Mouse (Mus musculus) E14TG2a.4 (cell line): ENCODE data around the gene Sema6c.

Experiments
- H3K27me3 ChIP-seq: 2 replicates; pipeline ENCODE4 v1.6.1; 2014; ENCODE audit warnings: low read length, control low read depth; ENCODE audit not compliant: insufficient read depth
- H3K36me3 ChIP-seq: 2 replicates; pipeline ENCODE4 v1.6.1; 2014; ENCODE audit warnings: low read length, control low read depth; ENCODE audit not compliant: insufficient read depth
- H3K4me1 ChIP-seq: replicated peaks from 2 replicates; pipeline ENCODE4 v1.6.1; 2014; ENCODE audit warnings: low read depth, low read length, control low read depth
- H3K4me3 ChIP-seq: replicated peaks from 2 replicates; pipeline ENCODE4 v1.5.1; 2014; ENCODE audit warnings: mild to moderate bottlenecking, low read length
- H3K9me3 ChIP-seq: 2 replicates; pipeline ENCODE4 v1.6.1; 2014; ENCODE audit warnings: low read length, control low read depth
- CTCF ChIP-seq: conservative IDR thresholded peaks from 2 replicates; pipeline ENCODE4 v1.5.1; 2014; ENCODE audit warnings: low read length
- NANOG ChIP-seq: IDR thresholded peaks from 2 replicates; pipeline ENCODE4 v1.6.1; 2014; ENCODE audit warnings: borderline replicate concordance, low read length, mixed read lengths
- POU5F1 ChIP-seq: IDR thresholded peaks from 2 replicates; pipeline ENCODE4 v1.6.1; 2014; ENCODE audit warnings: low read length, borderline replicate concordance

Gene Sema6c

GRCm38 (mm10) chr3:95140289-95140595, 20.0 kb upstream of the Sema6c start:
- peaks cover 53% of the 10 kb centered on the region for H3K4me1 ChIP-seq
- H3K4me3 ChIP-seq = peak overlapping the region; percentile 62
- TF ChIP-seq NANOG (no peak), CTCF (no peak), POU5F1 (no peak)
- H3K27me3 ChIP-seq = peaks cover 28% of the 10 kb centered on the region
- H3K9me3 ChIP-seq = no peaks in the 10 kb centered on the region
- H3K36me3 ChIP-seq = no peaks in the 10 kb centered on the region

GRCm38 (mm10) chr3:95140795-95141194, 19.5 kb upstream of the Sema6c start:
- peaks cover 48% of the 10 kb centered on the region for H3K4me1 ChIP-seq
- H3K9me3 ChIP-seq = no peaks in the 10 kb centered on the region
- H3K27me3 ChIP-seq = peaks cover 28% of the 10 kb centered on the region
- TF ChIP-seq POU5F1 = no peak
- TF ChIP-seq CTCF = no peak
- no peak for TF ChIP-seq NANOG
- H3K36me3 ChIP-seq = no peaks in the 10 kb centered on the region
- H3K4me3 ChIP-seq = peak overlapping the region; percentile 62

DNA sequence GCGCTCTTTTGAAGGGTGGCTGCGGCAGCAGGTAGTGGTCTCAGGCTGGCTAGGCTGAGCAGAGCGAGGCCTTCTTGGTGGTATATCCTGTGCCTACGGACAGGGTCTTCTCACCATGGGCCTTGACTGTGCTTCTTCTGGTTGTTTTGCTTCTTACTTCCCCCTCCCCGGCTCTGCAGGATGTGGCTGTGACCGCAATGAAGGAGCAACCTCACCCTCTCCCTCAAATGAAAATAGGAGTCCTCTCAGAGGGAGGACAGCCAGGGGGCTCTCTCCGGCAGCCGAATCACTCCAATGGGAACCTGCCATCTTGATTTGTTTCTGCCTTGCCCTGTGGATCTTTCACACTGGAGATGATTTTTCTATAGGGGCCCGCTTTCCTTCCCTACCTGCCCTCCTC, 18.8 kb upstream of the Sema6c start:
- H3K4me1 ChIP-seq = peaks cover 42% of the 10 kb centered on the region
- no peaks in the 10 kb centered on the region for H3K36me3 ChIP-seq
- H3K27me3 ChIP-seq = peaks cover 28% of the 10 kb centered on the region
- no peak for TF ChIP-seq CTCF
- no peak for TF ChIP-seq NANOG
- TF ChIP-seq POU5F1 = no peak
- H3K4me3 ChIP-seq = no peak overlapping the region
- H3K9me3 ChIP-seq = no peaks in the 10 kb centered on the region

DNA sequence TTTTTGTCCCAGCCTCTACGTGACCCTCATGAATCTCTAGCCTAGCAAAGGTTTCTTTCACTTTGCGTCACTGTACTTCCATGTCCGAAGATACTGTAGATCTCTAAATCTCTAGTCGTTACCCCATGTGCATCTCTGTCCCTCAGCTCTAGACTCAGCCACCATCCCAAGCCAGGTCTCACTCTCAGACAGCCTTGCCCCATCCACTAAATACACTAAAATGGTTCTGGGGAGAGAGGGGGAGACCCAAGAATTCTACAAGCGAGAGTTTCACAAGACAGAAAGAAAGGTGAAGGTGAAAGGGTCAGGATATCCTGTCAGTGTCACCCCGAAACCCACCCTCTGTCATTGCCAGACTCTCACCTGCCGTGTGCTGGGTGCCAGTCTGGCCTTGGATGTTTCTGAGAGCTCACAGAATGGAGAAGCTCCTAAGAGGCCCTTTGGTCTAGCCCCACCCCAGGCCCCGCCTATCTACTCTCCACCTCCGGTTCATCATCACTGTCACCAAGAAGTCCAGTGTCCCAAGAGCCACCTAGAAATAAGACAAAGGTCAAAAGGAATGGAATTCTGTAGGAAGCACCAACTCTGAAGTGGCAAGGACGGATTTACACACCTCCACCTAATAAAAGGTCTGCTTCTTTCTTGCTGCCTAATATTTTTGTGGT, 18.2 kb upstream of the Sema6c start, which contains the start of gene Tnfaip8l2:
Gene Tnfaip8l2 (minus strand): TSS at position 409 of the 665 bp plus-strand sequence.
- Histone ChIP-seq H3K9me3 (no peaks in the 10 kb centered on the region), H3K4me3 (no peak within 1 kb of the TSS)
- no peak for TF ChIP-seq POU5F1
- TF ChIP-seq CTCF = no peak
- no peak for TF ChIP-seq NANOG

DNA sequence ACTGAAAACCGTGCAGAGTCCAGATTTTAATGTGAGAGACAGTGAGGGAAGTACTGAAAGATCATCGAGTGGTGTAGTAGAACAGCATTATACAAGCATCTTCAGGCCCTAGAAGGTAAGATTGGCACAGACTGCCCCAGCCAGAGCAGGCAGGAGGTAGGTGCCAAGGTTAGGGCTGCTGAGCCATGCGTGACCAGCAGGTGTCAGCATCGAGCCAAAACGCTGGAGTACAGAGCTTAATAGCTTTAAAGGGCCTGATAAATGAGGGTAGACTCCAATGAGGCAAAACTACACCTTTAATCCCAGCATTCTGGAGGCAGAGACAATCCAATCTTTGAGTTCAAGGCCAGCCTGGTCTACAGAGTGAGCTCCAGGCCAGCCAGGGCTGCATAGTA, 17.6 kb upstream of the Sema6c start:
- Histone ChIP-seq H3K36me3 (no peaks in the 10 kb centered on the region), H3K4me1 (peaks cover 33% of the 10 kb centered on the region), H3K27me3 (peaks cover 28% of the 10 kb centered on the region), H3K4me3 (no peak overlapping the region), H3K9me3 (no peaks in the 10 kb centered on the region)
- TF ChIP-seq CTCF (peak; percentile 96), POU5F1 (no peak), NANOG (no peak)

More for the DNA sequence above, 18.2 kb upstream of the Sema6c start, which contains the start of gene Tnfaip8l2:
- H3K4me1 ChIP-seq = peaks cover 37% of the 10 kb centered on the region
- H3K27me3 ChIP-seq = peaks cover 28% of the 10 kb centered on the region
- H3K36me3 ChIP-seq = no peaks in the 10 kb centered on the region

DNA sequence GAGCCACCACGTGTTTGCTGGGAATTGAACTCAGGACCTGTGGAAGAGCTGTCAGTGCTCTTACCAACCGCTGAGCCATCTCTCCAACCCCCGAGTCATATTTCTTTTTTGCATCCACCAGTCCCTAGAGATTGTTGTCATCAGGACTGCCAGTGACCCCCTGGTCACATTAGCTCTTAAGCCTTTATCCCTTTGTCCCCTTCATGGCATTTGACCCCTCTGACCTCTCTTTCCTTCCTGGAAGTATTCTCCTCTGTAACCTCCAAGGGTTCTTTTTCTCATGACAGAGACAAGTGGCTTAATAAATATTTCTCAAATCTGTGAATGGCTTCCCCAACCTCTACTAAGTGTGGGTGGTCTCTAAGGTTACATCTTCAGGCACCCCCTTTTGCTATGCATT, 12.3 kb upstream of the Sema6c start:
- Histone ChIP-seq H3K27me3 (0 out of 2 replicates have a peak, but pooled peaks cover 5% of the 10 kb centered on the region), H3K4me1 (0 out of 2 replicates have a peak, but pooled peaks cover 2% of the 10 kb centered on the region), H3K9me3 (no peaks in the 10 kb centered on the region), H3K4me3 (no peak overlapping the region), H3K36me3 (no peaks in the 10 kb centered on the region)
- TF ChIP-seq CTCF (no peak), NANOG (no peak), POU5F1 (no peak)

- TF ChIP-seq NANOG (no peak), POU5F1 (no peak), CTCF (peak; percentile 82)
- Histone ChIP-seq H3K4me3 (no peak overlapping the region), H3K9me3 (no peaks in the 10 kb centered on the region), H3K27me3 (peaks cover 1% of the 10 kb centered on the region; the same call in 1 of the 2 replicates), H3K4me1 (peaks cover 16% of the 10 kb centered on the region), H3K36me3 (no peaks in the 10 kb centered on the region)
Measured at GRCm38 (mm10) chr3:95153874-95154273, 6.4 kb upstream of the Sema6c start.

- Histone ChIP-seq H3K4me1 (peaks cover 54% of the 10 kb centered on the region), H3K9me3 (no peaks in the 10 kb centered on the region), H3K4me3 (peak overlapping the region; percentile 87), H3K36me3 (peaks cover 1% of the 10 kb centered on the region; the same call in 1 of the 2 replicates), H3K27me3 (peaks cover 20% of the 10 kb centered on the region)
- TF ChIP-seq NANOG = no peak
- no peak for TF ChIP-seq POU5F1
- no peak for TF ChIP-seq CTCF
Measured at GRCm38 (mm10) chr3:95159511-95159986, 708 bp upstream of the Sema6c start.

- peaks cover 57% of the 10 kb centered on the region for H3K4me1 ChIP-seq
- TF ChIP-seq CTCF = no peak
- TF ChIP-seq POU5F1 = no peak
- no peak for TF ChIP-seq NANOG
- H3K36me3 ChIP-seq = peaks cover 16% of the 10 kb centered on the region
- H3K9me3 ChIP-seq = no peaks in the 10 kb centered on the region
- H3K27me3 ChIP-seq = peaks cover 20% of the 10 kb centered on the region
- H3K4me3 ChIP-seq = peak overlapping the region; percentile 87
Measured at GRCm38 (mm10) chr3:95161041-95161551, 839 bp downstream of the Sema6c start.
